Mouse (Mus musculus) naive thymus-derived CD4-positive, alpha-beta T cell, adult 5 months (primary cell): ENCODE data around the gene Foxj2. TPM values are rescaled to one million over a fixed set of nuclear protein-coding genes. Genes with fewer than 3 reads are reported as not detected.

ENCODE experiments used
- polyA plus RNA-seq: library from polyadenylated mRNA; unstranded; fragments of 100-300 nt; shearing (Covaris generic); gene quantifications from one replicate; pipeline ENCODE4 v1.2.1, GENCODE M21; 2017

The Foxj2 gene
- polyA plus RNA-seq, result 40.7 TPM

DNA sequence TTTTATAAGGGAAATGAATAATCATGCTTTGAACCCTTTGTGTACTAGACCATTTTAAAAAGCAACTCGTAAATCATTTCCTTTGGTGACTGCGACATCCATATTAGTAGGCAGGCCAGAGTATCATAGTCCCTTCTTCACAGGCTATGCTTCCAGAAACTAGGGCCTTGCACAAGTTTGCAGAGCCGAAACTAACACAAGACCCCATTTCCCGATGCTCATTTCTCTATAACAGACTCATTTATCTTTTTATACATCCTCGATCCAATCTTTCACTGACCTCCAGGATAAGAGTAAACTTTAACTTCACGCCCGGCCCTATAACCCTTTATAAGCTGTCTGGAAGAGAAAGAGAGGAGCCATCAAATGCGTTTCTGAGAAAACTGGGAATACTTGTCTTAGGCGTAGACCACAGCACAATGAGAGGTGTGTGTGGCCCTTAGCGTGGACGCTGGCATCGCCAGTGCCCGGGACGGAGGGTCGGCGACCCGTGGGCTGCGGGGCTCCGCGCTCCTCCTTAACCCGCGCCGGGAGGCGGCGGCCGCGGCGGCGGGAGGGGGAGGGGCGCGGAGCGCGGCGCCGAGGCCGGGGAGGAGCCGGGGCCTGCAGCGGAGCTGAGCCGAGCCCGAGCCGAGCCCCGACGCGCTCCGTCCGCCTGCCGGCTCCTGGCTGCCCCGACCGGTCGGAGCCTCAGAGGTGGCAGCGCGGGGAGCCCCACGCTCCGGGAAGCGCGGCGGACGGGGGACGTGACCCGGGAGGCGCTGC, at the start of gene Foxj2:
Gene Foxj2 (plus strand): TSS at position 609 of the 765 bp plus-strand sequence.

GRCm38 (mm10) chr6:122801301-122801800, 18.4 kb upstream of the Foxj2 start, which contains the start of gene Slc2a3:
TSS of gene Slc2a3 (minus strand) at chr6:122801640.

GRCm38 (mm10) chr6:122855955-122856354, 36.2 kb downstream of the Foxj2 start, which contains the start of gene C3ar1:
TSS of gene C3ar1 (minus strand) at chr6:122856161.

GRCm38 (mm10) chr6:122873871-122874719, 54.4 kb downstream of the Foxj2 start, which contains the start of gene Necap1:
TSS of gene Necap1 (plus strand) at chr6:122874474.

Other genes with a start within 250 kb of the Foxj2 start
- gene Apobec1, start 217.5 kb upstream of the Foxj2 start, polyA plus RNA-seq, result 5.8 TPM
- not detected for gene Gdf3, start 209.8 kb upstream of the Foxj2 start, polyA plus RNA-seq
- not detected for gene Dppa3, start 193.5 kb upstream of the Foxj2 start, polyA plus RNA-seq
- not detected for gene Nanog, start 112.4 kb upstream of the Foxj2 start, polyA plus RNA-seq
- gene Slc2a3, start 18.3 kb upstream of the Foxj2 start, polyA plus RNA-seq, result 29.8 TPM
- gene C3ar1, start 36.2 kb downstream of the Foxj2 start, polyA plus RNA-seq, result 0.07 TPM
- 59.3 TPM for gene Necap1, start 54.6 kb downstream of the Foxj2 start, polyA plus RNA-seq
- not detected for gene Clec4a1, start 101.9 kb downstream of the Foxj2 start, polyA plus RNA-seq
- gene Clec4a3, start 132.6 kb downstream of the Foxj2 start, polyA plus RNA-seq, result not detected
- gene Clec4a4, start 170.5 kb downstream of the Foxj2 start, polyA plus RNA-seq, result not detected
- gene Clec4b1, start 230.0 kb downstream of the Foxj2 start, polyA plus RNA-seq, result not detected